Mouse (Mus musculus): ENCODE data around the gene Ndufab1. TPM values are rescaled to one million over a fixed set of nuclear protein-coding genes. Genes with fewer than 3 reads are reported as not detected.

Ndufab1 gene
- 634 and 676 TPM in 2 replicates for polyA plus RNA-seq (2015; fragmentation: Nextera tagmentation; extraction: Ambion mirVana)

DNA sequence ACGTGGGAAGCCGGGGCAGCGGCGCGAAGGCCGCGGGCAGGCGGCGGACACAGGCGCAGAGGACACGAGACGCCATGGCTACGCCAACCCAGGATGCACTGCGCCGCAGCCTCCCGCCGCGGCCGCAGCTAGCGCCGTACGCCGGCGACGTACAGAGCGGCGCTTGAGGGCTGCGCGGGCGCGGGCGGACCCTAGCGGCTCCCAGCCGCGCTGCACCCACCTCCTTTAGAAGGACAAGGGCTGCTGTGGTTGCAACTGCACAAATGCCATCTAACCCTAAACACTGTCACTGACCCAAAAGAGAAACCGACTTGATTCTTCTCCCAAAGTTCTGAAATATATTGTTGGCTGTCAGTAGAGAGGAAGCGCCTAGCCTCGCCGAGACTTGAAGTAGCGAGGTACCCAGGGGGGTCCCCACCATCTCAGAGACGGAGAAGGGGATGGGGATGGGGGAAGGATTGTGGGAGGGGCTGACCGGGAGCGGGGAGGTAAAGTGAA lies at the start of gene Ndufab1:
TSS of gene Ndufab1 (minus strand) at position 140 of the 498 bp plus-strand sequence.
- no peaks in the 10 kb centered on the region for H3K9me3 ChIP-seq
- H3K4me2 ChIP-seq: peak within 1 kb of the TSS; percentile 76
- ATAC-seq (ENCODE audit: borderline replicate concordance, extremely low read depth, low FRiP score, low TSS enrichment): peak; percentile 98
- WGBS: under 1% methylated on average over 41 of the region's 43 CpGs
- peak within 1 kb of the TSS; percentile 74 for H3K9ac ChIP-seq
- no peak within 1 kb of the TSS for H3K27ac ChIP-seq
- peaks cover 15% of the 10 kb centered on the region for H3K4me1 ChIP-seq
- no peaks in the 10 kb centered on the region for H3K27me3 ChIP-seq
- peaks cover 17% of the 10 kb centered on the region for H3K36me3 ChIP-seq
- H3K4me3 ChIP-seq: peak within 1 kb of the TSS; percentile 59

DNA sequence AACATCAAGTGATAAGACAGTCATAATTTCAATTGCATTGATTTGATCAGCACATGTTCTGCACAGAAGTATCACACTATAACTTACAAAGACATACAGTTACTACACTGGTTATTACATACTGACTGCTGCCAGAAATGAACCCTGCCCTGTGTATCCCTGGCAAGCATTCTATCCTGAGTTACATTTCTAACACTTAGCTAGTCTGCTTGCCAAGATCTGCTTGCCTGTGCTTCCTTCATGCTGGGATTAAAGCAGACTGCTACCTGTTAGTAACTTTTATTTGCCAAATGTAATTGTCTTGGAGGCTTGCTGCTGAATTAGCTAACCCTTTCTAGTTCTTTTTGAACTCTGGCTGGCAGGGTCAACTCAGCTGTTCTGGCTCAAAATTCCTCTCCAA lies 39.3 kb upstream of the Ndufab1 start:
- H3K9me3 ChIP-seq: no peaks in the 10 kb centered on the region
- no peak overlapping the region for H3K4me2 ChIP-seq
- no peaks in the 10 kb centered on the region for H3K27me3 ChIP-seq
- no peak overlapping the region for H3K4me3 ChIP-seq
- no peaks in the 10 kb centered on the region for H3K4me1 ChIP-seq
- H3K9ac ChIP-seq: no peak overlapping the region
- H3K36me3 ChIP-seq: peaks cover 89% of the 10 kb centered on the region
- H3K27ac ChIP-seq: no peak overlapping the region
- ATAC-seq (ENCODE audit: borderline replicate concordance, extremely low read depth, low FRiP score, low TSS enrichment): no peak

DNA sequence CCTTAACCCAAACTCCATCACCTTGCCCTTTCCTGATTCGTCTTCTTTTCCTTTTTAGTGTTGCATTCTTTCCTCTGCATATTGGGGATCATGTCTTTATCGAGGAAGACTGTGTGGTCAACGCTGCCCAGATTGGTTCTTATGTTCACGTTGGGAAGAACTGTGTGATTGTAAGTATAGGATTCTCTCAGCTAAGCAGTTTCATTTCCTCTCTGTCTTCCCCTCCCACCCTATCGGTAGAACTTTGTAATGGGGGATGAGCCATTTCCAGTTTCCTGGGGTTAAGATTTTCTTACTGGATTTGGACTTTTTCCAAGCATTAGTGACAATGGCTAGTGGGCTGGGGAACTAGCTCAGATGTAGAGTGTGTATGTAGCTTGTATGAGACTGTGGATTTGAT lies 36.5 kb upstream of the Ndufab1 start:
- Histone ChIP-seq H3K4me3 (no peak overlapping the region), H3K4me2 (no peak overlapping the region), H3K36me3 (peaks cover 74% of the 10 kb centered on the region), H3K27ac (no peak overlapping the region), H3K27me3 (no peaks in the 10 kb centered on the region), H3K4me1 (peaks cover 8% of the 10 kb centered on the region), H3K9me3 (no peaks in the 10 kb centered on the region), H3K9ac (no peak overlapping the region)
- 83% methylated on average over 5 of the region's 5 CpGs for WGBS
- no peak for ATAC-seq (ENCODE audit: borderline replicate concordance, extremely low read depth, low FRiP score, low TSS enrichment)

DNA sequence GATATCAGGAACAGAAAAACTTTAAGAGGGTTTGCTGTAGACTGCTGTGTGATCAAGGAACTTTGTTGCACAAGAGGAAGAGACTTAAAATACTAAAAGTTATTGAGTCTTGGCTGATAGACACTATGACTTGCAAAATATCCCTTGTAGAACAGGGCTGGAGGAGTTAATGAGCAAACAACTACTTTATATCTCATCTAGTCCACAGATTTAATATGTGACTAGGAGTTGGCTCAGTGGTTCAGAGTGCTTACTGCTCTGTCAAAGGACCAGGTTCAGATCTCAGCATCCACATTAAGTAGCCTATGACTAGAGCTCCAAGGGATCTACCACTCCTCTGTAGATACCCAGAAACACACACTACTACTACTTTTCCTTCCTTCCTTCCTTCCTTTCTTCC lies 35.4 kb upstream of the Ndufab1 start:
- Histone ChIP-seq H3K4me1 (peaks cover 8% of the 10 kb centered on the region), H3K9ac (no peak overlapping the region), H3K36me3 (peaks cover 67% of the 10 kb centered on the region), H3K27me3 (no peaks in the 10 kb centered on the region), H3K4me3 (no peak overlapping the region), H3K27ac (no peak overlapping the region), H3K4me2 (no peak overlapping the region), H3K9me3 (no peaks in the 10 kb centered on the region)
- ATAC-seq (ENCODE audit: borderline replicate concordance, extremely low read depth, low FRiP score, low TSS enrichment): no peak

DNA sequence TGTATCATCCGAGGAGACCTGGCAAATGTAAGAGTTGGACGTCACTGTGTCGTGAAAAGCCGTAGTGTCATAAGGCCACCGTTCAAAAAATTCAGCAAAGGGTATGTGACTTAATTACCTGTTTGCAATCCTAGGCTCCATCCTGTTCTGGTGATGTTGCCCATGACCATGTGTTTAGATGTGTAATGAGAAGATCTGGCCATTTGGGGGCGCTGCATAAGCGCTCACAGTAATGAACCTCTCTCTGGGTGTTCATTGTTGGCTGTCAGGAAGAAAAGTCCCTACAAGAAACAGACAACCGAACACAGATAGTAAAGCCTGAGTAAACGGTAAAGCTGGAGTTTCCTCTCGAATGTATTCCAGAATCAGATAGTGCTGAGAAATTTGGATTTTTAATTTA lies 33.4 kb upstream of the Ndufab1 start:
- WGBS: 71% methylated on average over 10 of the region's 10 CpGs
- no peaks in the 10 kb centered on the region for H3K27me3 ChIP-seq
- no peak for ATAC-seq (ENCODE audit: borderline replicate concordance, extremely low read depth, low FRiP score, low TSS enrichment)
- no peak overlapping the region for H3K4me3 ChIP-seq
- H3K9me3 ChIP-seq: no peaks in the 10 kb centered on the region
- H3K4me1 ChIP-seq: peaks cover 13% of the 10 kb centered on the region
- no peak overlapping the region for H3K4me2 ChIP-seq
- H3K27ac ChIP-seq: no peak overlapping the region
- H3K36me3 ChIP-seq: peaks cover 48% of the 10 kb centered on the region
- no peak overlapping the region for H3K9ac ChIP-seq

DNA sequence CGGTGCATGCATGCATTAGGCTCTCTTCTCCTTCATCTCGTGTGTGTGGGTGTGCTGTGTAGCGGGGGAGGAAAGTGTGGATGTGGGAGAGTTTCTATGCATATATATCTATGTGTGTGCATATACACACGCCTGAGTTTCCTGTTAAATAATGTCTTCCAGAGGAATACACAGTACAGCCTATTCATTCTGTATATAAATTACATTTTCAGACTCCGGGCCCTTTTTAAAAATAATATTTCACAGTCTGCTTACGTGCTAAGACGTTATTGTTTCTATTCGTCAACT lies 31.6 kb upstream of the Ndufab1 start:
- H3K27ac ChIP-seq: peak overlapping the region; percentile 51
- H3K4me1 ChIP-seq: peaks cover 13% of the 10 kb centered on the region
- peaks cover 32% of the 10 kb centered on the region for H3K36me3 ChIP-seq
- H3K27me3 ChIP-seq: no peaks in the 10 kb centered on the region
- 17% methylated on average over 8 of the region's 8 CpGs for WGBS
- H3K9ac ChIP-seq: peak overlapping the region; percentile 80
- H3K4me3 ChIP-seq: peak overlapping the region; percentile 87
- H3K9me3 ChIP-seq: no peaks in the 10 kb centered on the region
- H3K4me2 ChIP-seq: peak overlapping the region; percentile 67
- no peak for ATAC-seq (ENCODE audit: borderline replicate concordance, extremely low read depth, low FRiP score, low TSS enrichment)

DNA sequence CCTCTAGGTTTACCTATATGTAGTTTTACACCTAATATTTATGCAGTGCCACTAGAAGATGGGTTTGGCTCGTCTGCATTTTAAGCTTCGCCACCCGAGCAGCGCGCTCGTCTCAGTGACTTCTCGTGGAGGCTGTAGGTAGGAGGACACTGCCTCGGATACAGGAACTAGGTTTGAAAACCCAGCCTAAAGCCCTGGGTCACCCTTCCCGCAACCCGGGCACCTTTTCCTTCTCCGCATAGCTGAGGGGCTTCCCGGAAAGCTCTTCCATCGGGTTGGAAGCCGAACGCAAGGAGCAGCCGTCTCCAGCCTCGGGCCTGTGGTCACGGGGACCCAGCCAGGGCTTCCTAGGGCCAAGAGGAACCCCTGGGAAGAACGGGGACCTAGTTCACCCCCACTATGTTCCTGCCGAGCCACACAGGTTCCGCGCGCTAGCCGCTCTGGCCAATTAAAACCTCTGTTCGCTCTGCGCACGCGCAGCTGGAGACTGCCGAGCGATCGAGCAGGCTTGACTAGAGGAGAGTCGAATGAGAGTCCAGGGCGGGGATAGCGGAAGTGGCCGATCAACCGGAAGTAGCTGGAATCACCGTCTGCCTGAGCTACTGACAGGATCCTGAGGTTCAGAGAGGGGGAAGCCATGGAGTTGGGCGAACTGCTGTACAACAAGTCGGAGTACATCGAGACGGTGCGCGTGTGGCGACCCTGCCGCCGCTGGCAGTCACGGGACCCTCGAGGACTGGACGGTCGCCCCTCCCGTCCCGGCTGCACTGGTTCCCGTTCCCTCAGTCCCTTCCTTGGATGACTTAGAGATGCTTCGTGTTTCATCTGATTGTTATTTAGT lies 31.0 kb upstream of the Ndufab1 start, which contains the start of the genes Palb2 and Dctn5:
TSS of gene Palb2 (minus strand) at position 489 of the 841 bp plus-strand sequence.
TSS of gene Dctn5 (plus strand) at position 545 of the 841 bp plus-strand sequence.
- Histone ChIP-seq H3K27ac (peak within 1 kb of the TSS; percentile 51), H3K4me2 (peak within 1 kb of the TSS; percentile 67), H3K36me3 (peaks cover 32% of the 10 kb centered on the region), H3K9ac (peak within 1 kb of the TSS; percentile 89), H3K9me3 (no peaks in the 10 kb centered on the region), H3K4me3 (peak within 1 kb of the TSS; percentile 87), H3K27me3 (no peaks in the 10 kb centered on the region), H3K4me1 (peaks cover 13% of the 10 kb centered on the region)
- WGBS: under 1% methylated on average over 54 of the region's 54 CpGs
- ATAC-seq (ENCODE audit: borderline replicate concordance, extremely low read depth, low FRiP score, low TSS enrichment): peak; percentile 99

DNA sequence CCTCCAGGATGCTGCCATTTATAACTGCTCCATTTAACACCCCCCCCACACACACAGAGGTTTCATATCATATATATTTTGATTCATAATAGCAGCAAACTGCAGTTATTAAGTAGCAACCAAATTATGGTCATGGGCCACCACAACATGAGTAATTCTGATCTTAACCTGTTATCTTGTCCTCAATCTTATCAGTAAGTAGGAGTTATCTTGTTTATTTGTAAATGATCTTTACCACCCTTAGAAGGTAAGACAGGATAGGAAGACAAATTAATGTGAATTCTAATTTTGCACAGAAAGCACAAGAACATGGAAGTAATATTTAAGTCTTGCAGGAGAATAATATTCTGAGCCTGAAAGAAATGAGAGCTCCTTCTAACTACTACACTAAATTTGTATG lies 30.1 kb upstream of the Ndufab1 start:
- Histone ChIP-seq H3K27ac (no peak overlapping the region), H3K4me1 (peaks cover 13% of the 10 kb centered on the region), H3K9ac (peak overlapping the region; percentile 89; the same call in 1 of the 2 replicates), H3K27me3 (no peaks in the 10 kb centered on the region), H3K4me3 (peak overlapping the region; percentile 87), H3K36me3 (peaks cover 31% of the 10 kb centered on the region), H3K4me2 (peak overlapping the region; percentile 67), H3K9me3 (no peaks in the 10 kb centered on the region)
- no peak for ATAC-seq (ENCODE audit: borderline replicate concordance, extremely low read depth, low FRiP score, low TSS enrichment)

DNA sequence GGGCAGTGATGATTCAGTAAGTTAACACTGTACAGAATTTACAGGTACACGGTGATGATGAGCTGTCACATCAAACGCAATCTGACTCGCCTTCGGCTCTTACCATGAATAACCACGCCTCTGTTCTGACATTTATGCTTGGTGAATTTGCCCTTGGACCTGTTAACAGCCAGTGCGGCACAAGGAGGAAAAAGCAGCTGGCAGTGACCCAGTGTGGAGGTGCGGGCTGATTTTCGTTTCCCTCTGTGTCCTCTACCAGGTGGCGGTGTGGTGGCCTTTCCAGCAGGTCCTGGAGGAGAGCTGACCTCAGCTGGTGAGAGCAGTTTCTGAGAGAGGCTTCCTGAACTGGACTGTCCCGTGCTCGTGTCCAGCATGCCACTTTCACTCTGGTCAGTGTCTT lies 25.3 kb upstream of the Ndufab1 start:
- no peak overlapping the region for H3K27ac ChIP-seq
- H3K4me3 ChIP-seq: no peak overlapping the region
- no peaks in the 10 kb centered on the region for H3K9me3 ChIP-seq
- peaks cover 5% of the 10 kb centered on the region; the same call in 1 of the 2 replicates for H3K4me1 ChIP-seq
- 92% methylated on average over 11 of the region's 11 CpGs for WGBS
- no peak overlapping the region for H3K9ac ChIP-seq
- H3K36me3 ChIP-seq: peaks cover 47% of the 10 kb centered on the region
- no peak overlapping the region for H3K4me2 ChIP-seq
- no peak for ATAC-seq (ENCODE audit: borderline replicate concordance, extremely low read depth, low FRiP score, low TSS enrichment)
- no peaks in the 10 kb centered on the region for H3K27me3 ChIP-seq

DNA sequence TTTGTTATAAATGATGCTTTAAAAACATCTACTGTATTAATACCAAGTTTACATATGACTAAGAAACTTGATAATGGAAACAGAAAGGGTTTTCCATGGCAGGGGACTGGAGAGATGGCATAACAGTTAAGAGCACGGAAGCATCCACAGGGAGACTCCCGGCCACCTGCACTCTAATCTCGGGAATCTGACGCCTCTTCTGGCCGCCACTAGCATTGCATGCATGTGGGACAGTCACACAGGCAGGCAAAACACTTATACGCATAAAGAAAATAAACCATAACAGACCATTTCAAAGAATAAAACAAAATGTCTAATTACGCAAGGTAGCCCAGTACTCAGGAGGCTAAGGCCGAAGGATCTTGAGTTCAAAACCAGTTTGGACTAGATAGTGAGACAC lies 23.9 kb upstream of the Ndufab1 start:
- H3K36me3 ChIP-seq: peaks cover 55% of the 10 kb centered on the region

DNA sequence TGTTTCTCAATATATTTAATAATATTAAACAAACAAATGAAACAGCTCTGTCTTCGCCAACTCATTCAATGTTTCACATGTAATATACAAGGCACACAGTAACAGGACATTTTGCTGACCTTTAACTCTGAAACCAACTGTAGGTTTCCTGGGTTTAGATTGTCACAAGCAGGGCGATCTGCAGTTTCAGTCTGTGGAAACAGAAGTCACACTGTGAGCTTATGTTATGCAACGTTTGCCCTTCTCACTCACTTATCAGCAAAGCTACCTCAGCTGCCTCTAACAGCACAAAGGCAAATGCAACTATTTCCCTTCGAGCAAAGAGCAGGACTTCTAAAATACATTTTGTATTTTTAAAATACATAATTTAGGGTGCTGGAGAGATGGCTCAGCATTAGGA lies 21.8 kb upstream of the Ndufab1 start:
- Histone ChIP-seq H3K9ac (no peak overlapping the region), H3K4me3 (no peak overlapping the region), H3K27ac (no peak overlapping the region), H3K4me2 (no peak overlapping the region), H3K4me1 (no peaks in the 10 kb centered on the region), H3K27me3 (no peaks in the 10 kb centered on the region), H3K36me3 (peaks cover 66% of the 10 kb centered on the region), H3K9me3 (no peaks in the 10 kb centered on the region)
- WGBS: 80% methylated on average over 4 of the region's 4 CpGs
- no peak for ATAC-seq (ENCODE audit: borderline replicate concordance, extremely low read depth, low FRiP score, low TSS enrichment)

More for the DNA sequence above, 23.9 kb upstream of the Ndufab1 start:
- Histone ChIP-seq H3K27me3 (no peaks in the 10 kb centered on the region), H3K4me3 (no peak overlapping the region), H3K27ac (no peak overlapping the region), H3K4me2 (no peak overlapping the region), H3K9me3 (no peaks in the 10 kb centered on the region), H3K9ac (no peak overlapping the region), H3K4me1 (no peaks in the 10 kb centered on the region)
- no peak for ATAC-seq (ENCODE audit: borderline replicate concordance, extremely low read depth, low FRiP score, low TSS enrichment)
- 80% methylated on average over 8 of the region's 8 CpGs for WGBS

DNA sequence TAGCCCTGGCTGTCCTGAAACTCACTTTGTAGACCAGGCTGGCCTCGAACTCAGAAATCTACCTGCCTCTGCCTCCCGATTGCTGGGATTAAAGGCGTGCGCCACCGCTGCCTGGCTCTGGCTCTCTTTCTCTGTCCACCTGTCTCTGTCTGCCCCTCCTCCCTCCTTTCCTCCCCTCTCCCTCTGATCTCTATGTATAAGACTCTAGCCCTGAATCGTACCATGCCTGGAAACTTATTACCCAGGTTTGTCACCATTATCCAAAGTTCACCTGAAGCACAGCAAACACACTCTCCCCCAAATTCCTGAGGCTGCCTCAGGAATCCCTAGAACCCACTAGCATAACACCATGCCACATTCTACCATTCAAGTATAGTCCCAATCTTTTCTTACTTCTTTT lies 6.5 kb upstream of the Ndufab1 start:
- Histone ChIP-seq H3K4me2 (no peak overlapping the region), H3K27ac (no peak overlapping the region), H3K4me3 (no peak overlapping the region), H3K9me3 (no peaks in the 10 kb centered on the region), H3K27me3 (no peaks in the 10 kb centered on the region), H3K36me3 (peaks cover 22% of the 10 kb centered on the region), H3K4me1 (no peaks in the 10 kb centered on the region), H3K9ac (no peak overlapping the region)
- ATAC-seq (ENCODE audit: borderline replicate concordance, extremely low read depth, low FRiP score, low TSS enrichment): no peak
- 90% methylated on average over 6 of the region's 6 CpGs for WGBS

Measured in lung, embryonic 15.5 days (tissue).